Mouse (Mus musculus) frontal cortex, adult (tissue): ENCODE results near the gene Gnb1l.

Experiments used
- ATAC-seq: cut with Nextera tagmentation; 2 replicates; pipeline ENCODE4 v1.9.2; 2017; ENCODE audit warnings: mild to moderate bottlenecking, moderate library complexity, mixed read lengths; ENCODE audit not compliant: low TSS enrichment

The Gnb1l gene

DNA sequence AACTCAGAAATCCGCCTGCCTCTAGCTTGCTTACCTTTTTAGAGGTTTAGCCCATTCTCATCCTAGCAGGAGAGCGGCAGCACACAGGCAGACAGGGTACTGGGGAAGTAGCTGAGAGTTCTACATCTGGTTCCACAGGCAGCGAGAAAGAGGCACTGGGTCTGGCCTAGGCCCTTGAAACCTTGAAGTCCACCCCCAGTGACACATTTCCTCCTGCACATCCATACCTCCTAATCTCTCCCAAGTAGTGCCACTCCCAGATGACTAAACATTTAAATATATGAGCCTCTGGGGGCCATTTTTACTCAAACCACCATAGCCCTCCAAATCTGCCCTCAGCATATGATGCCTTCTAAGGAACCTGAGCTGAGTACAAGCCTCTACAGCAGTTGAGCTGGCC, 16.1 kb upstream of the Gnb1l start:
- no peak for ATAC-seq

DNA sequence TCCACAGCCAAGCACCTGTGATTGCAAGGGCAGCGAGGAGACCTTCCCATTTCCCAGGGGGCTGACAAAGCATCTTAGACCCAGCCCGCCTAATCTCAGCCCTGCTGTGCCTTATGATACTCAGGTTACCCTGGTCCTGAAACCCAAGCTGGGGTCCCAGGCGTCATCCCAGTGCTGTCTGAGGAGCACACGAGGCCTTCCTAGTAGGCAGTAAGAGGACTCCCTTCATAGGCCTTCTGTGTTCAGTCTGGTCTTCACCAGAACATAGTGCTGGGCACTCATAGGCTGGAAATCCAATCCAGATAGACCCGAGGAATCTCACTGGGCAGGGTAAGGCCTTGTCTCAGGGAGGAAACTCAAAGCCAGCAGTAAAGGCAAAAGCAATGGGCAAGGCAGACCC, 14.7 kb upstream of the Gnb1l start:
- ATAC-seq, result no peak

DNA sequence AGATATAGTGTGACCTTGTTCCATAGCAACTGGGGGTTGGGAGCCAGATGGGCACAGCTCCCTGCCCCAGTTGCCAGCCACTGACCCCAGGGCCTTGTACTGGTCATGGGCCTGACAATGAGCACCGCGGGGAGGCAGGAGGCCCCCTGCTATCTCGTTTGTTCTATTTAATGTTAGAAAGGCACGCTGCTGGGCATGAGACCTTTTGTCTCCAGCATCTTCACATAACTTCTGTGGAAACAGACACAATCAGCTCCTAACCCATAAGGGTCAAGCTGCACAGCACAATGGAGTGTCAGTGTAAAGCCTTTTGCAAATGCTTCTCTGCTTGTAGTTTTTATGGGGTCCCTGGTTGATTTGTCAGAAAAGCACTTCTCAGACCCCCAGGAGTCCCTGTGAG, 14.1 kb upstream of the Gnb1l start:
- ATAC-seq, result no peak

DNA sequence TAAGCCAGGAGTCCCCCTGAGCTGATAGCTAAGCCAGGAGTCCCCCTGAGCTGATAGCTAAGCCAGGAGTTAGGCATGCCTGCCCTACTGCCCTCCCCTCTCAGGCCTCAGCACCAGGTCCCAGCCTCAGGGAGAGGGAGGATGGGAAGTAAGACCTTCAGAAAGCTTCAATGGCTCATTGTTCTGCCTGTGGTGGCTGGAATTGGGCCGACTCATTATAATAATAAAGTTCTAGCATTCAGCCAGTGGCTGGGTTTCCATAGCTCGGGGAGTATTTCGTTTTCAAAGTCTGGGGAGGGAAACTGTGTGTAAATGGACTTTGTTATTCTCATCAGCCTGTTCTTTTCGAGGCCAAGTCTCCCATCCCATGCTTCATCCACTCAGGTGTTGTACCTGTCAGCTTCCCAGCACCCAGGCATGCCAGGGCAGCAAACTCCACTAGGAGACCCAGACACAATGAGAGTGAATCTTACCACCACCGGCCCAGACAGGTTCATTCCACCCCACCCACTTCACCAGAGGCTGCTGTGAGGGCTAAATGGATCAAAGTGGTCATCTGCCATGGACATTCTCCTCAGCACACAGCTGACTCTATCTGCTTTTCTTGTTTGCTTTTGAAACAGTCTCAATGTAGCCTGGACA, 13.6 kb upstream of the Gnb1l start:
- ATAC-seq, result peak; percentile 59; the same call in 1 of the 2 replicates

DNA sequence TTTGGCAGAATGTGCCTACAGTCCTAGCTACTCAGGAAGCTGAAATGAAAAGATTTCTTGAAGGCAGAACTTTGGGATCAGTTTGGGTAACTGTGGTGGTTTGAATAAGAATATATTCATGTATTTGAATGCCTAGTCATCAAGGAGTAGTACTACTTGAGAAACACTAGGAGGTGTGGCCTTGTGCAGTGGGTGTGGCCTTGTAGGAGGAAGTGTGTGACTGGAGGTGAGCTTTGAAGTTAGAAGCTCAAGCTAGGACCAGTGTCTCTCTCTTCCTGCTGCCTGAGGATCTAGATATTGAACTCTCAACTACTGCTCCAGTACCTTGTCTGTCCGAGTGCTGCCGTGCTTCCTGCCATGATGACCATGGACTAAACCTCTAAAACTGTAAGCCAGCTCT, 12.4 kb upstream of the Gnb1l start:
- ATAC-seq, result no peak

DNA sequence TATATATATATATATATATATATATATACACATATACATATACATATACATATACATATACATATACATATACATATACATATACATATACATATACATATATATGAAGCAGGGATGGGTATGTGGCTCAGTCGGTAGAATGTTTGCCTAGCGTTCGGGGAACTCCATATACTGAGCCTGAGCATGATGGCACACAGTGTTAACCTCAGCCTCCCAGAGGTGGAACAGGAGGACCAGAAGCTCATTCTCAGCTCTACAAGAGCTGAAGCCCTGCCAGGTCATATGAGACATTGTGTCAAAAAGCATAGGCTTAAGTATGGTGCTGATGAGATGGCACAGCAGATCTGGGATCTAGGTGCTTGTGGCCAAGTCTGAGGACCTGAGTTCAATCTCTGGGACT, 8.2 kb upstream of the Gnb1l start:
- no peak for ATAC-seq

DNA sequence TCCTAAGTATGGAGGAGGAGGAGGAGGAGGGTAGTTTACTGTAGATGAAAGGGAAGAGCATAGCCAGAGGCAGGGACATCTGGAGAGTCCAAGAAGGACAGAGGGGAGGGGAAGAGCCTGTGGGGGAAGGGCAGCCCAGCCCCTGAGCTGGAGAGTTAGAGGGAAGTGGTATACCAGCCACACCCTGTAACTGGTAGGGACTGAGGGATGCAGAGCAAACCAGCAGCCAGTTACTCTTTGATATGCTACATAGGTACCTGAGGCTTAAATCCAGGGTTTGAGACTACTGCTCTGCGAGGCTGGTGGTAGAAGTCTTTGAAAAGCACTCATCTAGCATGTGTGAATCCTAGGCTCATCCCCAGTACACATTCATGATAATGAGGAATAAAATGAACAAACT, 7.6 kb upstream of the Gnb1l start:
- no peak for ATAC-seq

DNA sequence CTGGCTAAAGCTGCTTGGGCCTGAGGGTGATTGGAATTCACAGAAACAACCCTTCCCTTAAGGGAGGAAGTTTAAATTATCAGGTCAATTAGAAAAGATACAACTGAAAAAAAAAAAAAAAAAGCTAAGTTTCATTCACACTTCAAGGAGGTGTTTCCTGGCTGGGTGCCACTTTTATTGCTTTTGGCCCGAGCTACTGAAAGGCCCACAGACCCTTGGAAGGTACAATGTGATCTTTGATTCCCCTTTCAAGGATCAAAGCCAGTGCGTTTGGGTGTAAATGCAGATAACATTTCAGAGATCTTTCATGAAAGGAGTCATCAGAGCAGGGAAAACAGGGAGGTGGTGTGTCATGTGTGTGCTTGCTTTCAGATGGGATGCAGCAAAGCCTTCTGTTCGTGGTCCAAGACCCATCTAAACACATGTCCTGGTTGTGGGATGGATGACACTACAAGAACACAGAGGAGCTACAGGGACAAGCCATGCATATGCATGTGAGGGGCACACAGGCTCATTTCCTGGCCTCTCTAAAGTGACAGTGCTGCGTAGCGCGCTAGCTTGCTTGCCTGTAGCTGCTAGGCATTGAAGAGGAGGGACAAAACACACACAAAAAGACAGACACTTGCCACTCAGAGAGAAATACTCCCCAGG, 523 bp upstream of the Gnb1l start:
- peak; percentile 75 for ATAC-seq

DNA sequence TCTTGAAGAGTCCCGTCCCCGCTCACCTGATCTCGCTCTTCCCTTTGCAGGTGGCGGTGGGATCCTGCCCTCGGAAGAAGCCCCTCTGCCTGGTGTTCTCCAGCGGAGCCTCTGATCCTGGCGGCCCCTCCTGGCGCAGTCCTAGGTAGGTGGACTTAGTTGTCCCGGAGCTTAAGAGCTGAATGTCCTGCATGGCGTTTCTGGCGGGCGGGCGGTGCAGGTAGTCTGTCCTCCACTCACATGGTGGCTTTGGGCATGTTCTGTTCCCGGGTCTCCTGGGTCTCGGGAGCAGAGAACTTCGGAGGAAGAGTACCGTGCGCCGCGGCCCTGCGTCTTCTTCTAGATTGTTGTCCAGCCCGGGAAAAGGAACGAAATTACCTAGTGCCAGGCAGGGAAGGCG, 483 bp downstream of the Gnb1l start:
- ATAC-seq, result no peak; the same call in 1 of the 2 replicates

DNA sequence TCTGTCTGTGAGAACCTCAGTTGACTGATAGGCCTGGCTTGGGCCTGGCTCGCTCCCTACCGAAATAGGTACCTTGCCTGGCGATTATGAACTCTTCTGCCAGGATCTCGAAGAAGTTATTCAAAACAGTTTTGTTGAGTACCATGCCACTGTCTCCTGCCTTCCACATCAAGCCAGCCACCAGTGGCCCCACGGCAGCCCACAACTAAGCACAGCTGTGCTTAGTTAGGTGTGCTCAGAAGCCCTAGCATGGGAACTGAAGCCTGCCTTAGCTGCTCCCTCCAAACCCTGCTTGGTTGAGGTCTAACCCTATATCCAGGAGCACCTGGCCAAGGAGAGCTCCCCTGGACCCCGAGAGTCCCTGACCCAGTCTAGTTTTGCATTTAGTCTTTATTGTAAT, 3.0 kb downstream of the Gnb1l start:
- no peak for ATAC-seq

DNA sequence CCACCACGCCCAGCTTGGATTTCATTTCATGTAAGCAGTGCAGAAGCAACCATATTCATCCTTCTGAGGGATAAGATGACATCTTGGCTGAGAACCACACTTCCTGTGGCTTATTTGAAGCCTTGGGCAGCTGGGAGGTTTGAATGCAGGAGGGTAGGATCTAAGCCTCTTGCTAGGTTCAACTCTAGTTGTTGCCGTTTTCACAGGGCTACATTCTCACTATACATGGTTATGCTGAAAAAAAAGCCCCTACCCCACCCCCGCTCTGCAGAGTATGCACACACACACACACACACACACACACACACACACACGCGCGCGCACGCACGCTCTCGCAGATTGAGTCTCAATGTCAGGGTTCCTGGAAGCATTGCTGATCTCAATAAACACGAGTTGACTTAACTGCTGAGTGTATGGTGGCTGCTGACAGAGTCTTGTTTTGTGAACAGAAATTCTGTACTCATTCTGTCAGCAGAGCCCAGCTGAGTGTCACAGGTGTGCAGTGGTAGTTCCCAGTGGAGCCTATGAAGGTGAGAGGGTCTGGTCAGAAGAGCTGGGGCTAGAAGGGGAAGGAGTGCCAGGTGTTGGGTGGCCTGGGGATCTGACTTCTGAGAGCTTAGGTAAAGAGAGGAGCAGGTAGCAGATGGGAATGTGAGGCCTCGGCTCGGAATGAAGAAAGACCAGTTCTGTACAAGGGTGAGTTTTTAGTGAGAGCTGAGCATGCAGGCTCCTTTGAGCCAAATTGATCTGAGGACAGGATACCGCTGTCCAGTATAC, 5.2 kb downstream of the Gnb1l start:
- no peak for ATAC-seq

DNA sequence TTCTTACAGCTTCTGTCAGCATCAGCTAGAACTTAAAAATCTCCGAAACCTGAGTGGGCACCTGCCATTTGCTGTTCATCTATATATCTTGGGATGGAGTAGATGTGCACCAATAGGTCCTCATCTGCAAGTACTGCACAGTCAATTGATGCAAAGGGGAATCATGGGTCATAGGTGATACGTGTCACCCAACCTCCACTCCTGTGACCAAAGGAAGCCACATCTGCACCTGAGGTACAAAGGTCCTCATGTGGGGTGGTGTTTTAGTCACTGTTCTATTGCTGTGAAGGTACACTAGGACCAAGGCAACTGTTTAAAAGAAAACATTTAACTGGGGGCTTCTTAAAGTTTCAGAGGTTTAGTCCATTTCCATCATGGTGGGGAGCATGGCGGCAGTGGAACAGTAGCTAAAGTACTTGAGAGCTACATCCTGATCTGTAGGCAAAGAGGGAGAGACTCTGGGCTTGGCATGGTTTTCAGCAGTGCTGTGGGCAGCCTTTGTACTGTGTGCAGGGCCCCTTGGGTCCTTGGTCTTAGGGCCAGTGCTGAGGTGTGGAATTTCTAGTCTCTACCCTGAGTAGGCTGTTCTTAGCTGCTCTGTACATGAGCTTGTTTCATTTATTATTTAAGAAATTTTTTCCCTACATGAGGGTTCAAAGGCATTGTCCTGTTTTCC, 8.1 kb downstream of the Gnb1l start:
- ATAC-seq, result no peak

DNA sequence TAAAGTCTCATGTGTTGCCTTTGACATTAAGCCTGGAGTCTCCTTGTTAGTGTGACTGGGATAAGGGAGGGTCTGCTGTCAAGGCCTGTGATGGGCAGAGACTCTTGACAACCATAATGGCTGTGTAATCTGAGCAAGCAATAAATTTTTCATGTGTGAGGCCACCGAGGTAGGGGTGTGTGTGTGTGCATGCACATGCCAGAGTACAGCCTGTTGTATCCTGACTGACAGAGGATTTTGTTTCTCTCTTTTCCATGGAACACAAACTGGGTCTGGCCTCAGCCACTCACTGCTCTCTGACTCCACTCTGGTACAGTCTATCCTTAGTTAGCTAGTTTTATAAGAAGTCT, 8.7 kb downstream of the Gnb1l start:
- no peak for ATAC-seq

DNA sequence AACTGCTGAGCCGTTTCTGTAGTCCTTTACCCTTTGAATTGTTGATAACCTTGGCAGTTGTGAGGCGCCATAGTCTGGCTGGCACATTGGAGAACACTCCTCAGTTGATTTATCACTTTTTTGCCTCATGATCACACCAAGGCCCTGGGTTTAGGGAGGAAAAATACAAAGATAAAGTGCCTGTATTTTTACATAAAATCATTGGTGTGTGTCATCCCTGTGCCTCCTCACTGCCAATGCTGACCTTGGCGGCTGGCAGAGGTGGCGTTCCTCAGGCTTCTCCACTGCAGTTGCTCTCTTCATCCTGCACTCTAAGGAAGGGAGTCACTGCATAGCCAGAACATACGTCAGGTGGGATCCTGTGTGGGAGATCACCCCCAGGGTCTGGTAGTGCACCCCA, 13.2 kb downstream of the Gnb1l start:
- ATAC-seq, result no peak

DNA sequence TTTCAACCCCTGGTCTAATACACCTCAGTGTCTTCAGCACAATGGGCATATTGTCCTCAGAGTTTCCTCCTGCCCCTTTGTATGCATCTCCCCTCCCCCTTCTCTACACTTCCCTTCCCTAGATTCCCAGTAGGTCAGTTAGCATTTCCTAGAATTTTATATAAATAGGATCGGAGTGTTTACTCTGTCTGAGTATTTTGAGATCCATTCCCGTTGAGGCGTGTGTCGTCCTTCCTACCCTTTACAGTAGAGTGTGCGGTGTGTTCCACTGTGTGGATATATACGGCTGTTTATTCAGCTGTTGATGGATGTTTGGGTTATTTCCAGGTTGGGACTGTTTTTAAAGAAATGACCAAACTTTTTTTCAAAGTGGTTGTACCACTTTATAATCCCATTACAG, 15.0 kb downstream of the Gnb1l start:
- no peak for ATAC-seq

DNA sequence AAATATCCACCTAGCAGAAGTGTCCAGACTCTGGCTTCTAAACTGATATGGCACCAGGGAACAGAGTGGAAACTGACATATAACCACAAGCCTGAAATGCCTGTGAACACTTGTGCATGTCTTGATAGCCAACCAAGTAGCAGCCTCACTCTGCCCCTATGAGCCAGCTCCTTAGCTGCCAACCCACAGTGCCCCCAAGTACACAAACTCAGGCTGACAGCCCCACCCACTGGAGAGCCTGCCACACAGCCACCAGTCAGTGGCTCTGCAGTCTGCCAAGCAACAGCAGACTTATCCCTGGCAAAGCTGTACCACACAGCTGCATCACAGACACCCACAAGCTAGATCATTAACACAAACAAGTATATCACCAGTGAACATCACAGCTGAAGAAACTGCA, 19.6 kb downstream of the Gnb1l start:
- peak; percentile 80 for ATAC-seq

DNA sequence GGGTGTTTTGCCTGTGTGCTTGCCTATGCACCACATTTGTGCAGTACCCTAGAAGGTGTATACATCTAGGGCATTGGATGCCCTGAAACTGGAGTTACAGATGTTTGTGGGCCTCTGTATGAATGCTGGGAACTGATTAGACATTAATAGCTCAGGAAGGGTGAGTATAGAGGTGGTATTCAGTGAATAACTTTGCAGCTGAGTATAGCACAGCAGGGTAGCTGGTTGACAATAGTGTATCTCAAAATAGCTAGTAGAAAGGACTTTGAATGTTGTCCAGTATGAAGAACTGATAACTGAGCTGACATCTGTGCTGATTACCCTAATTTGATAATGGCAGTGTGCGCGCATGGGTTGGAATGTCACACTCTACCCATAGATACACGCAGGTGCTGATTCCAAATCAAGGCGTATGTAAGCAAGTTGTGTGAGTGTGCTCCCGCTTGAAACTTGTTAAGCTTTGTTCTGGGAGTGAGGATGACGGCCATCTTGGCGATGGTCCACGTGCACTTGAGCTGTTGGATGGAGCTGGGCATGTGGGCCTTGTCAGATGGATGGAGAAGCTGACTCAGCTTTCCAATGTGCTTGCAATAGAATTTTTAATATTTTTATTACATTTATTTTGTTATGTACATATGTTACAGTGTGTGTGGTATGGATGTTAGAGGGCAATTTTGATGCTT, 25.2 kb downstream of the Gnb1l start:
- ATAC-seq, result no peak

DNA sequence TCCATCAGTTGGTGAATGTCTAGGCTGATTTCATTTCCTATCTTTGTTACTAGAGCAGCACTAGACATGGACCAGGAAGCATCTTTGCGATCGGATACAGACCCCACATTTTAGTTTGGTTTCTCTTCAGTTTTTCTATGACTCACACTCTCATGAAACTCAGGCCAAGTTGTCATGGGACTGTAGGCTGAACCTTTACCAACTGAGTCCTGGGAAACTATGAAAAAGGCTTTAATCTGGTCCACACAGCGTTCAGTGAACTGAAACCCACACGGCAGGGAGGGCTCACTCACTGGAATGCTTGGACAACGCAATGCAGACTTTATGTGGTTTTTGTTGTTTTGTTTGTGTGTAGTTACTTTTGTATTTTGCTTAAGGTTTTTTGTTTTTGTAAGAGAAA, 30.1 kb downstream of the Gnb1l start:
- no peak for ATAC-seq

DNA sequence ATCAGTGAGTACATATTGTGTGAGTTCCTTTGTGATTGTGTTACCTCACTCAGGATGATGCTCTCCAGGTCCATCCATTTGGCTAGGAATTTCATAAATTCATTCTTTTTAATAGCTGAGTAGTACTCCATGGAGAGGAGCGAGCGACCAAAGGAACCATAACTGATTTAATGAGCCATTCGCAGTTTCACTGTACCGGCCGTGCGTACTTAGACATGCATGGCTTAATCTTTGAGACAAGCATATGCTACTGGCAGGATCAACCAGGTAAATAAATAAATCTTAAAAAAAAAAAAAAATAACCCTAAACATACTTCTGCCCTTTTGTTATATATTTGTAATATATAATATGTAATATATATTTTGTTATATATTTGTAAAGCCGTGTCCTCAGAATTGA, 34.5 kb downstream of the Gnb1l start:
- peak; percentile 100 for ATAC-seq

DNA sequence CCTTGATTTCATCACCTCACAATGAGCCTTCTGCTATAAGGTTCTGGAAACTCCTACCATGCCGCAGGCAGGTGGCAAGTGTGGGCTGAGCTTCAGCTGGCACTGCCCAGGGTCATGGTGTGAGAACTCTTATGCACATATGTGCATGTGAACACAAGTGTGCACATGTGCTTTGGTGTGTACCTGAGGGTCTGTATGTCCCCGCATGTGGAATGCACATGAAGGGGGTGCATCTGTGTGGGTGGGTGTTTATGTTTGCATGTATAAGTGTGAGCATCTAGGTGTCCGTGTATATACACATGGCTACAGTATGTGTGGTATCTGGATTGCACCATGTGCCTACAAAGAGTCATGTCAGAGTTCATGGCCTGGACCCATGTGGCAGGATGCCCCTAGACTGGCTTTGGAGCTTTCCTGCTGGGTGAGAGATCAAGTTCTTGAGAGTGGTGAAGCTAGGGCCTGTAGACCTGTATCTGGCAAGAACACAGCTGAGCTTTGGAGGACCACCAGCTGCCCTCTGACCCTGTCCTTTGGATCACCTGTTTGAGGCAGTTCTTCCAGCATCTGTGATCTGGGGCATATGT, 39.0 kb downstream of the Gnb1l start:
- no peak for ATAC-seq

DNA sequence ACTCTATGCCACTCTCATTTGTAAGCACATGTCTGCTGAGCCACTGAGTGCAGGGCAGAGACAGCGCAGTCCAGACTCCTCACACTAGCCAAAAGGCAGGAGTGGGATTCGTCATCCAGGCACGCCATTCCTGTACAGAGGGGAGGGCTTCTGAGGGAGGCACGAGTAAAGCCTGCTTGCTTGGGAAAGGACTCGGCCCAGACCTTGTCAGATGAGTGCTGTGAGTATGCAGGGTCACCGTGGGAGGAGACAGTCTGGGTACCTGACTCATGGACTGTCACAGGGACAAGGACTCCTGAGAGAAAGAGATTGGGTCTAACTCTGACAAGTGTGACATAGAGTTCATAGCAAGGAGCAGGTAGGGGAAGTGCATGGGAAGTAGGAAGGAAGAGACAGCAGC, 40.8 kb downstream of the Gnb1l start:
- no peak for ATAC-seq
